Mouse (Mus musculus): ENCODE measurements around the gene Gm28308. TPM values are rescaled to one million over a fixed set of nuclear protein-coding genes. Genes with fewer than 3 reads are reported as not detected.

Gm28308 gene
- total RNA-seq, 2 experiments from 2014 or later = not detected

DNA sequence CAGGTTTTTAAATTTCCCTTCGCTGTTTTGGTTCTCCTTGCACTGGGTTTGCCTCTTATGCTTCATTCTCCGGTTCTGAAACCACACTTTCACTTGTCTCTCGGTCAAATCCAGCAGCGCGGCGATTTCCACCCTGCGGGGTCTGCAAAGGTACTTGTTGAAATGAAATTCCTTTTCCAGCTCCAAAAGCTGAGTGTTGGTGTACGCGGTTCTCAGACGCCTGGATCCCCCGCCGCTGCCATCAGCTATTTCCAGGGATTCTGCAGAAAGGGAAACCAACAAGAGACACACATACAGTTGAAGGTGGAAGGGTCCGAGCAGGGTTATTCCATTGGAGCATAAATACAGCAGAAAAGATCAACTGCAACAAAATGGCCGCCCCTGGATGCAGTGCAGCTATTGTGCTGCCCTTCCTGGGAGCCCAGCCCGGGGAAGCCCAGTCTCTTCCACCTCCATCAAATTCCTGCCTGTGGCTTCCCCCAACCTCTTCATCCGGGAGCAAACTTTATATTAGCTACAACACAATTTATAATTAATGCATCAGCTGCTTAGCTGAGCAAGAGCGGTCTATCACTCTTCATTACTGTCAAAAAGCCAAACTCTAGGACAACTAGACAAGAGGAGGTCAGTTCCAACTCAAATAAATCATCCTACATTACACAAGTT lies 49.6 kb downstream of the Gm28308 start:
- intact Hi-C loops (cut with DNase I) = loop anchor here (5.0 kb wide), 1 partner anchor 156 kb away; no protein-coding TSS in a partner anchor
- DNase-seq = no peak

DNA sequence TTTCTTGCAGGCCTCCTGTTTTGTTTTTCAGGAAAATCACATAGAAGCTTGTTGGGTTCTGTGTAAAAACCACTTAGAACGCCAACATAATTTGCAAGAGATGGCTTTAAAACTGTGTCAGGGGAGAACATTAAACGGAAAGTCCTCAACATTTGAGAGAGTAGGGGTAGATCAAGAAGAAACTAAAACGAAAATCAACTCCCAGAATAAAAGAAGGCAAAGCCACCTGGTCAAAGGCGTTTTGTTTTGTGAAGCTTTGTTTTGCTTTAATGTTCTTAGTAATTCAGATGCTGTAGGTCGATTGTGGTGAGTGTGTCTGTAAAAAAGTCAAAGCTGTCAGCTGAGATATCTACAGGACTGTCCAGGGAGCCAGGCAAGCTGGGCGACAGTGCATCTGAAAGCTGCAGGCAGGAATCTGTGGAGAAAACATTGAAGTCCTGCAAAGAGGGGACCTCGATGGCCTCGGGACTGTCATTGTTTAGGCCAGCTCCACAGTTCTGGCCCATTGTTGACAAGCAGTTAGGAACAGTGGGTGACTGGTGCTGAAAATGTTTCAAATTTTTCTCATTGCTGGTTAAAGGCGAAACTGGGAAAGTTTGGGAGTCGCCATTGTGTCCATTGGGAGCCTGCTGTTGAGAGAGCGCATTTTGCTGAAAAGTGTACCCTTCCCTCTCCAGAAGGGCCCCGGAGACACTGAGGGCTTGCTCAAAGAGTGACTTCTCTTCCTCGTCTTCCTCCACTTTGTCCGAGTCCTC lies 50.4 kb downstream of the Gm28308 start:
- DNase-seq = no peak
- intact Hi-C loops (cut with DNase I) = loop anchor here (5.0 kb wide), 1 partner anchor 155 kb away; no protein-coding TSS in a partner anchor

DNA sequence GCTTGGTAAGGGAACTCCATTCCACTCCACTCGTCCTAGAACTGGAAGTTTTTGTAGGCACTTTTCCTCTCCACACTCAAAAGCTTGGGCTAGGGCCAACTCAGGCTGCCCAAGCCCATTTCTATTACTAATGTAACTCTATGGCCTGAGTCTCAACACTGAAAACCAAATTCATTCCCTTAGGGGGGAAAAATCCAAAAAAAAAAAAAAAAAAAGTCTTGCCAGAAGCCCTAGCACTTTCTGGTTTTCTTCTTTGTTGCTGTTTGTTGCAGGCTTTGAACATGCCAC lies 51.1 kb downstream of the Gm28308 start:
- no peak for DNase-seq
- intact Hi-C loops (cut with DNase I) = loop anchor here (5.0 kb wide), 1 partner anchor 155 kb away; no protein-coding TSS in a partner anchor

DNA sequence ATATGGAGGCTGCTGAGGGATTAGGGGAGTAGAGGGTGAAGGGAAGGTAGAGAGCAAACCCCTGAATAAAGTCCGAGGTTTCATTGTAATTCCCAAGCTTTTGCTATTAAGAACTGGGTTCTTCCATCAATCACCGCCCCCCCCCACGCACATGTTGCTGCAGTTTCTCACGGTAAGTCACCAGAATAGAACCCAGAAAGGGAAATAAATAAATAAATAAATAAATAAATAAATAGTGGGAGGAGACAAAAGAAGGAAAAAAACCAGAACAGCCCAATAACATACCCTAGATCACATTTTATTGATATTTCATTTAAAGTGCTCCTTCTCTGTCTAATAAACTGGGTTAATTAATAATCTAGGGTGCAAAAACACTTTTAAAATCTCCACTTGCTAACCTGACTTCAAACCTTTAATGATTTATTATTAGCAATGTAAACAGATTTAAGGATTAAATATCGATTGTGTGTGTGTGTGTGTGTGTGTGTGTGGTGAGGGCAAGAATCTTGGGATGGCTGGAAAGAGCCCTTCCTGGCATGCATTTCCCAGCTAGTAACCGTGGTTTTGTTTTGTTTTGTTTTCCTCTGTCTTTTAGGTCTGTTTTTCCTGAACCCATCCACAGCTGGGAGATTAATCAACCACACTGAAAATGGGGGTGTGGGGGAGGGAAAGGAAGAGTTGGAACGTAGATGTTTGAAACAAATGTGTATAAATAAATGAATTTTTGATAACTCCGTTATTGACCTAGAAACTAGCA lies 51.6 kb downstream of the Gm28308 start:
- DNase-seq = no peak
- intact Hi-C loops (cut with DNase I) = loop anchor here (5.0 kb wide), 1 partner anchor 154 kb away; no protein-coding TSS in a partner anchor

DNA sequence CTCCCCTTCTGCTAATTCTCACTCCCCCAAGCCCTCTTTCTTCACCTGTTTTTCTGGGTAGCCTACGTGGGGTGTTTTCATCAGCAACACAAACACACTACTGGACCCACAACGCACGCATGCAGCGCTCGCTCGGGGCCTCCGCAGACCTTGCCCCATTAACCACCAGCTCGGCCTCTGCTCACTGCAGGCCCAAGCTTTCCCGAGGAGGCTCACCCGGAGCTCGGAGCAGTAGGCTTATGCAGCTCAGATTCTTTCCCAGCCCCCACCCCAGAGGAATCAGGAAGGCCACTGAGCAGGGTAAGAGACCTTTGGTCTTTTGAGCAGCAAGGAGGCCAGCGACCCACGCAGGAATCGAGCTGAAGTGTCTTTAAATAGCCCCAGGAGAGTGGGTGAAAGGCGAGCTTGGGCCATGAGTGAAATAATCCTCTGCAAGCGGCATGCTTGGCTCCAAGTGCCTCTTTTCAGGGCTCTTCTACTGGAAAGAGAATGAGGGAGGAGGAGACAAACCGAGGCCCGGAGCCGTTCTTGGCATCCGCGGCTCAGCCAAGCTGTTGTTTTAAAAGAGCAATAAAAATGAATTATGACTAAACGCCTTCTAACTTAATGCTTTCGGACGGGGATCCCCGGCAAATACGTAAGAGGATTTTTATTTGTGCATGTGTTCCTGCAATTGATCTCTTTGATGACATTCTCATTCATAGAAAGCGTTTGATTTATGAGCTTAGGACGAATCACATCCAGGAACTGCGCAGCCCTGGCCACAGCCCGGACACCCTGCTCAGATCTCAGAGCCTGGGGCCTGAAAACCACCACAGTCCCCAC lies 52.4 kb downstream of the Gm28308 start:
- no peak for DNase-seq
- intact Hi-C loops (cut with DNase I) = loop anchor here (5.0 kb wide), 1 partner anchor 153 kb away; no protein-coding TSS in a partner anchor

DNA sequence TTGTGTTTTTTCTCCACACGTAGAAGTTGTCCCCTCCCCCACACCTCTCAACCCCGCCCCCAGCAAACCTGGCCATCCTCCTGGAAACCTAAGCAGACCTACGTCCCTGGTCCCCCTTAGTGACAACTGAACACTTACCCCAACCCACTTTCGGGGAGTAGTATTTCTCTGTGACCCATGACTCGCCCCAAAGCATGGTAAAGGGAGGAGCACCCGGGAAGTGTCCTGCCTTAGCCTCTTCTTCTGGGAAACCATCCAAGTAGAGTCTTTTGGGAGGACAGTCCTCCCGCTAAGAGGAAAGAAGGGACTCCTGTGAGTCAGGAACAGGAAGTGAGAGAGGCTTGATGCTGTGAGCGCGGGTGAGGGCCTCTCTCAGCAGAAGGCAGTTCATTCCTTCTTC lies 53.2 kb downstream of the Gm28308 start:
- DNase-seq = no peak
- intact Hi-C loops (cut with DNase I) = loop anchor here (5.0 kb wide), 1 partner anchor 153 kb away; no protein-coding TSS in a partner anchor

DNA sequence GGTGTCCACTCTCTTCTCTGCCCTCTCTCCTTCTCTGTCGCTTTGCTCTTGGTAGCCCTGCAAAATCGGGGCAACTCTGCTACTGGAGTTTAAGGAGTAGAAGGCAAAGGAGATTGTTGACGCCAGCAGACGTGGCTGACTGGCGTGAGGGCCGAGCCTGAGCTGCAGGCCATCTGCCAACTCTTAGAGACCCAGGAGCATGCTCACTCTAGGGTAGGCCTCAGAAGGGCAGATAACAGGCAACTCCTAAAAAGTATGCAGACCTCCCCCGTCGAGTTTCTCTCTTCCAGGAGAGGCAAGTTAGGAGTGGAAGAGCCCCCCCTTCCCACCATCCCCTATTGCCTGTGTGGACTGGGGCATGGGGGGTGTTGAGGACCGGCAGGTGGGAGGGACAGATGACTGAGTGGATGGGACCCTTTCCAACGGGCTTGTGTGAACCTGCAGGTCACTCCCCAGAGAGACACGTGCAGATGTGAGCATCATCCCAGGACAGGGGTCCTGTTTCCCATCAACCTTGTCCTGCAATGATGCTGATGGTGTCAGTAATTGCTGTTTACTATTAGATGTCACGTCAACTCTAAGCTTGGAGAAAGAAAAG lies 53.9 kb downstream of the Gm28308 start:
- intact Hi-C loops (cut with DNase I) = no loop called here
- DNase-seq = no peak

DNA sequence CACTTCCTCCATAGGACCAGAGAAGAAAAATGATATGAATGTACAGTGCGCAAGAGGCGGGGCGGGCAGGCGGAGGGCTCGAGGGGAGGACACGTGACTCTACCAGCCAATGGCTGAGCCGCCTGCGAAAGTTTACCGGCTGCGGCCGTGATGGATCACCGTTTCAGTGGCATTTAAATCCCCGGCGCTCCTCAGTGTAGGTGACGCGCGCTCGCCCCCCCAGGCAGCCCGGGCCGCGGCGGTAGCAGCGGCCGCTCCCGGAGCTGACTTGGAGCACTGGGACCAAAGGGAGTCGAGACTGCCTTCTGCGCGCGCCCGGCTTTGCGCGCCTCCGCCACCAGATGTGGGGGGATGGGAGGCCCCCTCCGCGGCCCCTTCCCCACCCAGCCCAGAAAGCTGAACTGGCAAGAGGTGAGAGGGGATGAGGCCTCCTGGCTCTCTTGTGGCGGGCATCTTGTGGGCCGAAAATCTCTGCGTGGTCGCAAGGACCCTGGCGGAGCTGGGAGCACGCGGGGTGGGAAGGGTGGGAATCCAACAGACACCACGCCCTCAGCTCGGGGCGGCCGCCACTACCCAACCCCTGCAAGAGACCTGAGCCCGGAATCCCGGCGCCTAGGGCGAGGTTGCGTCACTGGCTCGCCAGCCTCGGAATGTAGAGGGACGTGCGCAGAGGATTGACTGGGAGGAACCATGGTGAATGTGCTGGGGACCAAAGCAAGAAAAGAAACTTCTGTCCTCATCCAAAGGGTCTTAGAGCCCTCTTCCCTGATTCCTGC lies 54.7 kb downstream of the Gm28308 start, which contains the start of gene Hoxa1:
TSS of gene Hoxa1 (minus strand) at position 42 of the 776 bp plus-strand sequence.
- intact Hi-C loops (cut with DNase I) = no loop called here
- DNase-seq = peak; percentile 59 to 64

DNA sequence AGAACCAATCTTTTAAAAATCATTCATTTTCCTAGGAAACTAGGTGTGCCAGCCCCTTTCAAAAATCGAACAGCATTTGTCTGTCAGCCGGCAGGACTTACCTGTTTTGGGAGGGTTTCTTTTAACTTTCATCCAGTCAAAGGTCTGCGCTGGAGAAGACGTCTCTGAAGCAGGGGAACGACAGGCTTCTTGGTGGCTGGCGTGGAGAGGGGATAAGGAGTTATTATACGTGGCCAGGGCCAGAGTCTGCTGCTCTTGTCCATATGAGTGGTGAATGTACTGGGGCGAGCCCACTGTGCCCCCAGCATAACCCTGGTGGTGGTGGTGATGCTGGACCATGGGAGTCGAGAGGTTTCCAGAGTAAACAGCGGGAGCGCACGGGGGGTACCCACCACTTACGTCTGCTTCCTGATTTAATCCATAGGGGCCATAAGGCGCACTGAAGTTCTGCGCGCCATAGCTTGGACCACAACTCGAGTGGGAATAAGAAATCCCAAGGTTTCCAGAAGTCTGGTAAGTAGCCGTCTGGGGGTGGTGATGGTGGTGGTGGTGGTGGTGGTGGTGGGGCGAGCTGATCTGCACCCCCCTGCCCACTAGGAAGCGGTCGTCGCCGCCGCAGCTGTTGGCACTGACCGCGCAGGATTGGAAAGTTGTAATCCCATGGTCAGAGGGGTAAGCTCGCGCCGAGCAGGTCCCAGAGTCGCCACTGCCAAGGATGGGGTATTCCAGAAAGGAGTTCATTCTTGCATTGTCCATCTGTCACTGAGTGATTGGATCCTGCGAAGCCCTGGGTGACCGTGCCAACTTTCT lies 55.5 kb downstream of the Gm28308 start:
- intact Hi-C loops (cut with DNase I) = no loop called here
- DNase-seq = no peak

DNA sequence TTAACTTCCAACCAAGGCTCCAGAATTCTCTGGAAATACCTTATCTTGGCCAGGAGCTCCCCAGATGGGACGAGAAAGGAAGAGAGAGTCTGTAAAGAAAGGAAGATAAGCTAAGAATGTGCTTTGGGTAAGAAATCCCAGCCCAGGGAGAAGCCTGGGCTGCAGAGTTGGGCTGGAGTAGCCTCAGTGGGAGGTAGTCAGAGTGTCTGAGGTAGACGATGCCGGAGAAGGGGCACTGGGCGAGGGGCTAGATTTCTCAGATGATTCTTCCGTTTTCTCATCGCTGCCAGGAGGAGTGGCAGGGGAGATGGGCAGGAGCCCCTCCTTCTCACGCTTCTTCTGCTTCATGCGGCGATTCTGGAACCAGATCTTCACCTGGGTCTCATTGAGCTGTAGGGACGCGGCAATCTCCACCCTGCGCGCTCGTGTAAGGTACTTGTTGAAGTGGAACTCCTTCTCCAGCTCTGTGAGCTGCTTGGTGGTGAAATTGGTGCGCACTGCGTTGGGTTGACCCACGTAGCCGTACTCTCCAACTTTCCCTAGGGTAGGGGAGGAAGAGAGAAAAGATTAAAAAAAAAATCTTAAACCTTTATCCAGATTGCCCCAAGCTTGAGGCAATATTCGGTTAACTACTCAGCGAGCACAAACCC lies 56.5 kb downstream of the Gm28308 start:
- no peak for DNase-seq
- intact Hi-C loops (cut with DNase I) = no loop called here

DNA sequence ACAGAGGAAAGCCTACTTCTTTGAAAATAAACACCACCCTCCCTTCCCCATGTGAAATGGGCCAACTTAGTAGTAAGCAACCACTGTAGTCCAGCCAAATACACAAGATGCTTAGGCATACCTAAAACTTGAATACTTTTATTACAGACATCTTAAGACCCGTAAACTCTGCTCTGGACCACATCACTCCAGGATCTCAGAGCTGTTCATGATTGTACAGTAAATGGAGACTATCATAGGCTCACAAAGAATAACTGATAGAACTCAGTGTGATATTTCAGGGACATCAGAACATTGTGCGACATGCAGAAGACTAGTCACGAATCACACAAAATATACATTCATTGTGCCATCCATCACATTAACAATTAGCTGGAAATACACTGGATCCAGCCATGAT lies 57.7 kb downstream of the Gm28308 start:
- DNase-seq = no peak
- intact Hi-C loops (cut with DNase I) = no loop called here

DNA sequence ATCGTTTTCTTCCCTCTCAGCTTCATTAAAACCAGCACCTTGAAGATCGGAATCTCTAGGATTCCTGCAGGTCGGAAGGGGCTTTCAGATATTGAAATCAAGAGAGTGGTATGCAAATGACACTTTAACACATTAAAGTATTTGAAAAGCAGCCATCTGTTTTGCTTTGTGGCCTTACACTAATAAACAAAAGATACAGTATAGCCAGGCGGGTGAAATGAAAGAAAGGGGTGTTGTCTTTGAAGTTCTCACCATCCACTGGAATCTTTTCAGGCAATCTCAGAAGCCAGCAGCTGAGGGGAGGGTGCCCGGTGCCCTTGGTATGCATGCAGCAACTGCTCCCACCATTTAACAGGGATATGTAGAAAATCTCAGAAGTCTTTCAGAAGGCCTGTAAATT lies 59.1 kb downstream of the Gm28308 start:
- intact Hi-C loops (cut with DNase I) = no loop called here
- no peak for DNase-seq

DNA sequence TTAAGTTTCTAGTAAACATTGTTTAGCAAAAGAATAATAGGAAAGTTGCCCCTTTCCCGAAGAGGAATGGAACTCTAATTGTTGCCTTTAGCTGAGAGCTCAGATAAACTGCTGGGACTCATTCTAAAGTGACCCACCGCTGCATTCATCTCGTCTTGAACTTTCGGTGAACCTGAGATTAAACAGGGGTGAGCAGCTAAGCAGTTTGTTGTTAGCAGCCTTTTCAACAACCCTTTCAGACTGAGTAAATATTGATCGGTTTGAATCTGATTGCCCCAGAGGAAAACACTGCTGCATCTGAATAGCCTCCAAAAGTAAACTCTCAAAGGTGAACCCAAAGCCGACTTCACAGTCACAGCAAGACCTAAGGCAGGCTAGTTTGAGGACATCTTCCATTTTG lies 59.9 kb downstream of the Gm28308 start:
- intact Hi-C loops (cut with DNase I) = no loop called here

DNA sequence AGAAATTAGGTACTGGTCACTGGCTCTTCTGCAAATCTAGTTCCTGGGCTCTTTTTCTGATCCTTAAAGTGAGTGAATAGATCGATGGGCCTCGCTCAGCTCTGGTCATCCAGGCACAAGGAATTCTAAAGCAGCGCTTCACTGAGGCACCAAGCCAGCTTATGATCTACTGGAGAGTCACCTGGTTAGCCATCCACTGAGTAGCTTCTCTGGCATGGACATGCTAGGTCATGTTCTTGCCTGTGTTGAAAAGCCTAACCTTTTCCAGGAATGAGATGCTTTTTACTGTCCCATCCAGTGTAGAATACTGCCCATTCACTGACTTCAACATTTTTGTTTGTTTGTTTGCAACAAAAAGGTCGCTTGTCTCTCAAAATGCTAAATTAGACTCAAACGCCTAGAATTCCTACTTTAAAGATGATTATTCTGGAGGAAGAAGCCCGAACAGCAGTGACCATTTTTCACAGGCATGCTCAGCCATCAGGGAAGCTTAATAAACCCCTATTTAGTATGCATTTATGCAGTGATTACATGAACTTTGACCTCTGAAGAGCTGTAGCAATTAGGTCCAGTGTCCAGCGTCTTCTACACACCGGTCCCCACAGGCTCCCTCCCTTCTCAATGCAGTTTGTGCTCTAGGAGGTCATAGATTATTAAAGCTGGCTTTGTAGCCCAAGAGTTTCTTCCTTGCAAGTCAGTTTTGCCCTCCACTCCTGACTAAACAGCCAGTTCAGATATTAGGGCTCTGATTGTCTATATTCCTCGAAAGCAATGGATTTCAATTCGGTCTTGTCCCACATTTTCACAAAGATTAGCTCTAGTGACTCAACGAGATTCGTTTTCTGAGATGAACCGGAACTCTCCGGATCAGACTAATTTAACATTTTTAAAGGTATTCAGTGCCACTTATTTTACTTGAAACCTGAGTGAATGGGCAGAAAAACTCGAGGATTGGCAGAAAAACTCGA lies 60.6 kb downstream of the Gm28308 start:
- intact Hi-C loops (cut with DNase I) = no loop called here
- DNase-seq = no peak

More for the DNA sequence above, 59.9 kb downstream of the Gm28308 start:
- DNase-seq = no peak

DNA sequence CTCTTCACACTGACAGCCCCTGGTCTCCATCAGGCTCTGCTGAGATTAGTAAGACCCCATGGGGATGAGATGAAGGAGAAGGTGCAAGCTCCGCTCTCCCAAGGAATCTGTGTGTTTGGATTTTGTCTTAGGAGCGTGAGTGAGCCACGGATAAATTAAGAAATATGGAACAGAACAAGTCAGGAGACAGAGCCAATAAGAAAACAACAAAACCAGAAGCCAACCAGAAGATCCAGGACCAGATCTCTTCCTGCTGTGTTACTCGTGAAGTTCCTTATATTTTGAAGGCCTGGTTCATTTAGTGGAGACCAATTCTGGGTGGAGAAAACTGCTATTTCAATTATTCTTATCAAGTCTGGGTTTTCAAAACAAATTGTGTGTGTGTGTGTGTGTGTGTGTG lies 61.6 kb downstream of the Gm28308 start:
- DNase-seq = no peak
- intact Hi-C loops (cut with DNase I) = no loop called here

DNA sequence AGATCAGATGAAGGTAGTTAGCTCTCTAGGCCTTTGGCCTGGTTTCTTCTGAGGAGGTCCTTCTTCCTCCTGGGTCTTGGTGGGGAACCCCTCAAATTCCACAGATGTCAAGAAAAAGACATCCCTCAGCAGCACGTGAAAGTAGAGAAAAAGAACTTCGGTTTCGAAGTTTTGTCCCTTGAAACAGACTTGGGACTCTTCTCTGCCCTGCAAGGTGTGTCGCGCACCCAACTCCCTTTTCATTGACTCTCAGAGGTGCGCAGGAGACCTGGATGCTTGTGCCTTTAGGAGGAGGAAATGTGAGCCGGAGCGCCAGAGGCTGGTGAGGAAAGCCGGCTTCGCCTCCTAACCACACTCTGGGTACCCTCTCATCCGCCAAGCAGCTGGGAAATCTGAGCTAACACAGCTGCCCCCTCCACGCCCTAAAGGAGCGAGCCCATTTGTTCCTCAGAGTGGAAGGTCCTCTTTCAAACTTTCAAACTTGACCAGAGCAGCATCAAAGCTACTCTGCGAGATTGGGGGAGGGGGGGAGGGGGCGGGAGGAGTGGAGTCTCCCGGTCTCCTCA lies 62.7 kb downstream of the Gm28308 start:
- intact Hi-C loops (cut with DNase I) = no loop called here

More for the DNA sequence above, 62.7 kb downstream of the Gm28308 start:
- DNase-seq = no peak
